ENCODE assay signal across 9 mouse cellular contexts in genomic region chr3:145833948-145834538, GRCm38 (mm10).
DNase-seq lines count a peak whose midpoint lies in the region; ATAC-seq lines count a peak whose summit lies in the region.
"Had no signal": no experiment of that assay in that cellular context is flagged by ENCODE, and none has a peak within 500 bp of the region (broad histone marks: within the 10 kb centered on the region; RNA-seq: fewer than 3 reads in every experiment).

No protein-coding gene starts in this region.

- intact Hi-C loops in left cerebral cortex, postnatal 10 days (cut with DNase I) = no loop called here

- WGBS in embryonic facial prominence, embryonic 11.5 days = 52% methylated on average over 8 of the region's 8 CpGs
- WGBS in embryonic facial prominence, embryonic 10.5 days = 64% methylated on average over 8 of the region's 8 CpGs

- H3K4me2 ChIP-seq in embryonic facial prominence, embryonic 11.5 days (ENCODE audit: low read depth, low read length) = no peak overlapping the region

- H3K9ac ChIP-seq in embryonic facial prominence, embryonic 11.5 days (replicated peaks; ENCODE audit: low read length) = no peak overlapping the region

- H3K27me3 ChIP-seq in embryonic facial prominence, embryonic 11.5 days (ENCODE audit: control insufficient read depth, insufficient read depth, low read length) = no peaks in the 10 kb centered on the region
- no peaks in the 10 kb centered on the region for H3K27me3 ChIP-seq in embryonic facial prominence, embryonic 10.5 days (replicated peaks; ENCODE audit: low read depth, poor library complexity, severe bottlenecking)

- H3K4me1 ChIP-seq in embryonic facial prominence, embryonic 11.5 days (ENCODE audit: control insufficient read depth, insufficient read depth, low read length) = no peaks in the 10 kb centered on the region
- H3K4me1 ChIP-seq in embryonic facial prominence, embryonic 10.5 days = peaks cover 7% of the 10 kb centered on the region
- H3K4me1 ChIP-seq: megakaryocyte, embryonic 14.5 days had no signal

- H3K27ac ChIP-seq in embryonic facial prominence, embryonic 11.5 days (replicated peaks; ENCODE audit: low read depth, low read length) = no peak overlapping the region
- H3K27ac ChIP-seq in embryonic facial prominence, embryonic 10.5 days (replicated peaks) = no peak overlapping the region

- no peaks in the 10 kb centered on the region for H3K36me3 ChIP-seq in embryonic facial prominence, embryonic 11.5 days (replicated peaks; ENCODE audit: control insufficient read depth, insufficient read depth, low read depth, low read length)
- no peaks in the 10 kb centered on the region for H3K36me3 ChIP-seq in embryonic facial prominence, embryonic 10.5 days (replicated peaks)

- H3K4me3 ChIP-seq in embryonic facial prominence, embryonic 11.5 days (ENCODE audit: low read depth, low read length) = no peak overlapping the region
- H3K4me3 ChIP-seq in embryonic facial prominence, embryonic 10.5 days = no peak overlapping the region
- H3K4me3 ChIP-seq: megakaryocyte, embryonic 14.5 days had no signal

- H3K9me3 ChIP-seq in embryonic facial prominence, embryonic 11.5 days (replicated peaks; ENCODE audit: control insufficient read depth, low read length) = no peaks in the 10 kb centered on the region
- no peaks in the 10 kb centered on the region for H3K9me3 ChIP-seq in embryonic facial prominence, embryonic 10.5 days

- peak; percentile 69 for DNase-seq in embryonic facial prominence, embryonic 11.5 days (ENCODE audit: low spot score)
- no peak for DNase-seq in embryonic facial prominence, embryonic 10.5 days (ENCODE audit: low spot score)
- DNase-seq in 3T3-L1 (ENCODE audit: low read depth, low spot score) = peak; percentile 94
- peak; percentile 19 to 27 for DNase-seq in frontal cortex, postnatal 25 days (ENCODE audit: low spot score in 2 of 2)
- DNase-seq in left cerebral cortex, postnatal 10 days (ENCODE audit: extremely low spot score in 1 of 2, low spot score in 2 of 2) = peak; percentile 44 to 84
- DNase-seq in thymus, postnatal 10 days (ENCODE audit: low spot score in 2 of 2) = no peak
- no peak for DNase-seq in adrenal gland, postnatal 36 days

- no peak for ATAC-seq in embryonic facial prominence, embryonic 11.5 days (replicated peaks; ENCODE audit: insufficient number of reproducible peaks, low FRiP score, low TSS enrichment, low read depth)
- ATAC-seq in granulocyte monocyte progenitor cell, adult 5-6 weeks (replicated peaks; ENCODE audit: poor library complexity, severe bottlenecking) = no peak

Comparison
In these comparisons a context has a peak if more than half of its experiments do, and no peak if none do; other contexts are left out.
1. DNase-seq: peak in embryonic facial prominence, embryonic 11.5 days (single experiment), 3T3-L1 (single experiment), frontal cortex, postnatal 25 days (2 of 2) and left cerebral cortex, postnatal 10 days (2 of 2); none in embryonic facial prominence, embryonic 10.5 days (single experiment), thymus, postnatal 10 days (0 of 2) and adrenal gland, postnatal 36 days (0 of 2).